9 mouse cellular contexts compared by ENCODE assay signal in genomic region chr12:24644125-24644571, GRCm38 (mm10). TPM values are rescaled to one million over a fixed set of nuclear protein-coding genes. Genes with fewer than 3 reads are reported as not detected.
DNase-seq lines count a peak whose midpoint lies in the region; ATAC-seq and TF ChIP-seq lines count a peak whose summit lies in the region.
"Had no signal": no experiment of that assay in that cellular context is flagged by ENCODE, and none has a peak within 500 bp of the region (broad histone marks: within the 10 kb centered on the region; RNA-seq: fewer than 3 reads in every experiment).

No protein-coding gene starts in this region.

- ATAC-seq in kidney, postnatal 0 days (replicated peaks; ENCODE audit: low FRiP score, low read depth), result peak; percentile 33; the same call in 1 of the 2 replicates
- no peak for ATAC-seq in activated CD4-positive, CD25-positive, alpha-beta regulatory T cell, adult 4 months

- DNase-seq in kidney, postnatal 0 days (ENCODE audit: low spot score), result peak; percentile 31
- no peak for DNase-seq in kidney, adult 8-10 months
- DNase-seq in c-Kit-positive CD71-positive TER-119-positive erythroid progenitor cells, embryonic 14.5 days (ENCODE audit: low spot score), result peak; percentile 88
- DNase-seq in liver, adult 2 months (ENCODE audit: extremely low read depth, low read depth, low spot score), result peak; percentile 53
- peak; percentile 67 to 69 for DNase-seq in spleen, postnatal 36 days (ENCODE audit: low spot score in 2 of 2)
- DNase-seq in thymus, adult 2 months, result no peak
- no peak for DNase-seq in thymus, postnatal 14 days

- 13% methylated on average over 1 of the region's 1 CpGs for WGBS in kidney, postnatal 0 days
- WGBS in liver, adult 2 months, result 76% methylated on average over 1 of the region's 1 CpGs
- WGBS in thymus, adult 2 months, result 57% methylated on average over 1 of the region's 1 CpGs

- no peak overlapping the region for H3K27ac ChIP-seq in kidney, postnatal 0 days
- no peak overlapping the region for H3K27ac ChIP-seq in liver, adult 2 months (replicated peaks; ENCODE audit: insufficient read depth, low read depth, low read length)
- H3K27ac ChIP-seq in thymus, adult 2 months (ENCODE audit: control insufficient read depth, insufficient read depth, low read length), result no peak overlapping the region
- H3K27ac ChIP-seq: embryonic facial prominence, embryonic 12.5 days had no signal

- TF ChIP-seq POLR2A in liver, adult 2 months (IDR thresholded peaks at IDR 0.05; ENCODE audit: extremely low read depth, insufficient read depth, low read length), result no peak
- no peak for TF ChIP-seq POLR2A in thymus, adult 2 months (IDR thresholded peaks at IDR 0.05; ENCODE audit: control insufficient read depth, extremely low read depth, insufficient read depth, low read length, poor library complexity)

- H3K4me3 ChIP-seq in kidney, postnatal 0 days (replicated peaks; ENCODE audit: low read depth, low read length), result no peak overlapping the region
- H3K4me3 ChIP-seq in liver, adult 2 months (ENCODE audit: insufficient read depth, low read depth, low read length), result no peak overlapping the region
- H3K4me3 ChIP-seq in thymus, adult 2 months (ENCODE audit: control insufficient read depth, insufficient read depth, low read length), result no peak overlapping the region
- H3K4me3 ChIP-seq: embryonic facial prominence, embryonic 12.5 days had no signal

- no peak for TF ChIP-seq CTCF in kidney, postnatal 0 days (IDR thresholded peaks at IDR 0.05; ENCODE audit: low read depth)
- TF ChIP-seq CTCF in liver, adult 2 months (IDR thresholded peaks at IDR 0.05; ENCODE audit: low read depth, low read length), result no peak
- no peak for TF ChIP-seq CTCF in thymus, adult 2 months (IDR thresholded peaks at IDR 0.05; ENCODE audit: borderline replicate concordance, control insufficient read depth, extremely low read depth, insufficient read depth, low read length, poor library complexity)

- H3K79me2 ChIP-seq in liver, adult 2 months (ENCODE audit: control insufficient read depth, insufficient read depth, low read length), result no peaks in the 10 kb centered on the region

- H3K4me1 ChIP-seq in kidney, postnatal 0 days (replicated peaks; ENCODE audit: insufficient read depth, low read length), result no peaks in the 10 kb centered on the region
- peaks cover 12% of the 10 kb centered on the region for H3K4me1 ChIP-seq in liver, adult 2 months (ENCODE audit: control insufficient read depth, insufficient read depth, low read length)
- H3K4me1 ChIP-seq in thymus, adult 2 months (replicated peaks; ENCODE audit: control insufficient read depth, insufficient read depth, low read length), result 0 out of 2 replicates have a peak, but pooled peaks cover 2% of the 10 kb centered on the region

- H3K9me3 ChIP-seq in kidney, postnatal 0 days (replicated peaks; ENCODE audit: low read length), result no peaks in the 10 kb centered on the region
- H3K9me3 ChIP-seq: embryonic facial prominence, embryonic 12.5 days had no signal

- H3K9ac ChIP-seq in kidney, postnatal 0 days (ENCODE audit: low read depth, low read length), result no peak overlapping the region
- H3K9ac ChIP-seq in liver, adult 2 months (ENCODE audit: low read depth, low read length), result no peak overlapping the region
- H3K9ac ChIP-seq: embryonic facial prominence, embryonic 12.5 days had no signal

- H3K27me3 ChIP-seq in kidney, postnatal 0 days (ENCODE audit: insufficient read depth, low read length), result no peaks in the 10 kb centered on the region
- no peaks in the 10 kb centered on the region for H3K27me3 ChIP-seq in liver, adult 2 months (ENCODE audit: control insufficient read depth, insufficient read depth, low read length)
- no peaks in the 10 kb centered on the region for H3K27me3 ChIP-seq in thymus, adult 2 months (ENCODE audit: control insufficient read depth, insufficient read depth, low read length)
- H3K27me3 ChIP-seq: embryonic facial prominence, embryonic 12.5 days had no signal

- no peaks in the 10 kb centered on the region for H3K36me3 ChIP-seq in kidney, postnatal 0 days (ENCODE audit: insufficient read depth, low read length)
- no peaks in the 10 kb centered on the region for H3K36me3 ChIP-seq in liver, adult 2 months (ENCODE audit: control insufficient read depth, insufficient read depth, low read length)
- no peaks in the 10 kb centered on the region for H3K36me3 ChIP-seq in thymus, adult 2 months (ENCODE audit: control insufficient read depth, insufficient read depth, low read length)
- H3K36me3 ChIP-seq: embryonic facial prominence, embryonic 12.5 days had no signal

- no peak overlapping the region for H3K4me2 ChIP-seq in kidney, postnatal 0 days (ENCODE audit: low read length)
- H3K4me2 ChIP-seq: embryonic facial prominence, embryonic 12.5 days had no signal

RNA-seq across cellular contexts. Expression of gene Klf11, which starts 6.9 kb away (rescaled TPM):
- polyA plus RNA-seq in kidney, postnatal 0 days (2015; fragmentation: Nextera tagmentation; extraction: Ambion mirVana), result 15.4 and 17.2 TPM in 2 replicates
- total RNA-seq in liver, adult 2 months (2014; rRNA removed), result 5.9 and 9.9 TPM in 2 replicates
- 2.8 and 3.5 TPM in 2 replicates for polyA plus RNA-seq in liver, adult 2 months (2012; rRNA removed)
- polyA plus RNA-seq in activated CD4-positive, CD25-positive, alpha-beta regulatory T cell, adult 4 months (2017; shearing (Covaris generic)), result 1 to 10 TPM; 2.0 to 2.1 TPM
- 4.9 and 6.5 TPM in 2 replicates for polyA plus RNA-seq in thymus, adult 2 months (2012; rRNA removed)

RNA-seq across cellular contexts. Expression of gene Cys1, which starts 37.5 kb away (rescaled TPM):
- polyA plus RNA-seq in kidney, postnatal 0 days (2015; fragmentation: Nextera tagmentation; extraction: Ambion mirVana), result 16.2 and 16.4 TPM in 2 replicates
- 2.8 and 3.1 TPM in 2 replicates for total RNA-seq in liver, adult 2 months (2014; rRNA removed)
- polyA plus RNA-seq in liver, adult 2 months (2012; rRNA removed), result 4.3 and 5.3 TPM in 2 replicates
- under 1 TPM in 1 of 2 experiments, not detected in 1; 0.60 TPM for polyA plus RNA-seq in activated CD4-positive, CD25-positive, alpha-beta regulatory T cell, adult 4 months (2017; shearing (Covaris generic))
- polyA plus RNA-seq in thymus, adult 2 months (2012; rRNA removed), result 1.6 and 3.4 TPM in 2 replicates

Comparison
In these comparisons a context has a peak if more than half of its experiments do, and no peak if none do; other contexts are left out.
1. DNase-seq: peak in kidney, postnatal 0 days (single experiment), c-Kit-positive CD71-positive TER-119-positive erythroid progenitor cells, embryonic 14.5 days (single experiment), liver, adult 2 months (single experiment) and spleen, postnatal 36 days (2 of 2); none in kidney, adult 8-10 months (0 of 2), thymus, adult 2 months (single experiment) and thymus, postnatal 14 days (single experiment).